Mouse (Mus musculus) spleen, postnatal 10 days (tissue): ENCODE measurements around the gene Parp9.
"Not testable (repeated sequence)": the region's sequence is repeated elsewhere in the genome, so short reads cannot be mapped to it uniquely, and the experiment has no call there.

Experiments
- DNase-seq, 2 experiments: peaks; one replicate each; pipeline ENCODE4 v3.0.0; 2021 to 2022; ENCODE audit warnings: low spot score in 2 of 2

Parp9 gene

DNA sequence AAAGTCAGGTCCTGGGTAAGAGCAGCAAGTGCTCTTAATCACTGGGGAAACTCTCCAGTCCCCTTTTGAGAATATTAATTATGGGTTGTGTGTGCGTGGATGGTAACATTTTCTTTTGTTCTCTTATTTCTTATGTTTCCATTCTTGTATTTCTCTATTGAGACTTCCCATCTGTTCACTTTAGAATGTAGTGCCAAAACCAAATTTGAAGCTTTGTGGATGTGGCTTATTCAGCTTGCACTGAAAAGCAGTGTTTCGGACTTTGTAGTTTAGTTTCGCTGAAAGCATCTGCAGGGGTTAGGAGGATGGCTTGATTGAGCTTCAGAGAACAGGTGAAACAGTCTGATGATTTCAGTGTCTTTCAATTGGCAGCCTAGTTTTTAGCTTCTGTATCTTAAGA, 55.0 kb downstream of the Parp9 start:
- no peak for DNase-seq

DNA sequence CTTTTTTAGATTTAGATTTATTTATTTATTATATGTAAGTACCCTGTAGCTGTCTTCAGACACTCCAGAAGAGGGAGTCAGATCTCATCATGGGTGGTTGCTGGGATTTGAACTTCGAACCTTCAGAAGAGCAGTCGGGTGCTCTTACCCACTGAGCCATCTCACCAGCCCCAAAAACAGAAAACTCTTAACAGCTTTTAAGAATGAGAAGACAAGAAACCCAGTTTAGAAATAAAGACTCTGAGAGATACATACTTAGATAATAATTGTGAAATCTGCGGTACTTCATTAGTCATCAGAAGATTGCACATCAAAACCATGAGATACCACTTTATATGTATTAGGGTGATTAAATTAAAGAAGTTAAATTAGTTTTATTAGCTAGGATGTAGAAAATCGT, 60.6 kb downstream of the Parp9 start:
- not testable (repeated sequence) for DNase-seq

DNA sequence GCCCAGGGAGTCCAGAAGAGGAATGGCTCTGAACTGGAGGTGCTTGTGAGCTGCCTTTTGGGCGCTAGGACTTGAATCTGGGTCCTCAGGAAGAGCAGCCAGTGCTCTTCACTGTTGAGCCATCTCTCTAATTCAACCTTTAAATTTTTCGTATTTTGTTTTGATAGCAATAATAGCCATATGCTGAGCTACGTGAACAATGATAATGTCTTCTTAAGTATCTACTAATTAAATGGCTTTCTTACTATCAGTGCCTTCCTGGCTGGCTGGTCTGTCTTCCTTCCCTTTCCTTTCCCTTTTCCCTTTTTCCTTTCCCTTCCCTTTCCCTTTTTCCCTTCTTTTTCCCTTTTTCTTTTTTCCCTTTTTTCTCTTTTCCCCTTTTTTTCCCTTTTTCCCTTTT, 70.1 kb downstream of the Parp9 start:
- DNase-seq: no peak

DNA sequence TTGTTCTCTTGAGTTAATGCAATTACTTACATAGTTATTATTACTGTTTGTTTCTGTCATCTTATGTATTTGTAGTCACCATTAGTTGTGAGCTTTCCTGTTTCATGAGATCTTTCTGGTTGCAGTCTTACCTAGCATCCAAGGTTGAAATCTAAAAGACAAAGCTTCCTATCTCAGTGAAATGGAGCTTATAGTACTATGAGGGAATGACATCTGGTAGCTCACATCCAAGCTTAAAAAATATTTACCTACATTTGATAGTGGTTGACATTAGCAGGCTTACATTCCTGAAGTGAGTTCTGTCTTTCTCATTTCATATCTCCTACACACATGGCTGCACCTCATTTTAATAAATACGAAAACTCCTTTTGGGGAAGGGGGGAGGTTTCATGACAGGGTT, 78.1 kb downstream of the Parp9 start:
- DNase-seq: no peak
